Mouse (Mus musculus): Measurements from ENCODE around the gene Rpap3. TPM values are rescaled to one million over a fixed set of nuclear protein-coding genes. Genes with fewer than 3 reads are reported as not detected.

The Rpap3 gene
- polyA plus RNA-seq, 1 experiment from 2014 or later: 31.1 TPM

DNA sequence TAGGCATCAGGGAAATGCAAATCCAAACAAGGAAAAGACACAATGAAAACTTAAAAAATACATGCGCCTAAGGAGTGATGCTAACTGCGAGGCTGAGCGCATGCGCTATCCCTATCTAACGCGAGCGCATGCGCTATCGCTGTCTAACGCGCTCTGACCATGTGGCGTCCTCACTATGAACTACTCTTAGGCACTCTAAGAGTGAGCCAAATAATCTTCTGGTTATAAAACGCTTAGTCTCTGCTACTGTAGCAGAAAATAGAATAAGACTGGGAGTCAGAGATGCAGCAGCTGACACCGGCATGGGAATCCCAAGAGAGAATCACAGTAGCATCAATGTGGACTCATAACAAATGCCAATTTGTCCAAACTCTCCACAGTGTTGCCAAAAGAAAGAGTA, 48.2 kb downstream of the Rpap3 start:
- no peak for DNase-seq (ENCODE audit: low spot score)

DNA sequence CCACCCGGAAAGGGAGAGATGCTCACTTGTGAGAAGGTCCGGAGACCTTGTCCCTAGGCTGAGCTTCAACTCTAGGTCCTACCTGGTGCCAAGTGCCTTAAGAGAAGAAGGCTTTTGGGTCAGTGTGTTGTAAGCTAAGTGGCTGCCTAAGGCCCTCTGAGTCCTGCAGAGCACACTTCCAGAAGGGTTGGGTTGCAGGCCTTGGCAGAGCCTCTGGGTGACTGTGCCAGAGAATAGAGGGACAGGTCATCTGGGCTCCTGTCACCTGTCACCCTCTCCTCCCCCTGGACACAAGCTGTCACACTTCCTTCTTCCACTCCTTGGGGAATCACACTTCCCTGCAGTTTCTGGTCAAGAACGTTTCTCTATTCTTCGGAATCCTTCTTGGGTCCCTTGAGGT, 55.9 kb downstream of the Rpap3 start:
- no peak for DNase-seq (ENCODE audit: low spot score)

DNA sequence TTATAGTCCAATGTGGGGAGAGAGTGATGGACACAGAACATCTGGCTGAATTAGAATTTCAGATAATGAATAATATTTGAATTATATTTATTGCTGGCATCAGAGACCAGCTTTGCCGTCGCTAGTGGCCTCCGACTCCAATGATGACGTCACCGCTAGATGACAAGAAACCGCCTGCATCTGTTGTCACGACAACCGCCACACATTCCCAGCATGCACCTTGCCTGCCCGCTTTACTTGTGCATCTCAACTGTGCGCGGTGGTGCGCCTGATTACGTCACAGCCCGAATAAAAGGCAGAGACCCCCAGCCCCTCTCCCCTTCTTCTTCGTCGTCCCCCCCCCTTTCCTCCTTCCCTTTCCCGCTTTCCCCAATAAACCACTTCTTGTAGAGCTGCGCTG, 57.4 kb downstream of the Rpap3 start:
- no peak for DNase-seq (ENCODE audit: low spot score)

DNA sequence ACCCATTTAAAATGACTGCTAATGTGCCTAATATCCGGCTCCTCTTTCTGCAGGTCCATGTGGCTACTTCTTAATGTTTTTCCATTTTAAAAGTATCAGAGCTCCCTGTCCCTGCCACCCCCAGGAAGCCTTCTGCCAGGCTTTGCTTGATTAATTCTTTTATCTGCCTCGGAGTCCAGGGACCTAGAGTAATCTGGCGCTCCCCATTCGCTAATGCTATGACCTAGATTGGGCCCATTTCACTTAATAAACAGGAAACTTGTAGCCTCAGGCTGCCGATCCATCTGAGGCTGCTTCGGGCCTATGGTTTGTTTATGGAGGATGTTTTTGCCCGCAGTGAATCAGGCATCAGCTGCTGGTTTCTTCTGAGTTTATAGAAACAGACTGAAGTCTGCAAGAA, 59.2 kb downstream of the Rpap3 start:
- DNase-seq (ENCODE audit: low spot score): no peak

DNA sequence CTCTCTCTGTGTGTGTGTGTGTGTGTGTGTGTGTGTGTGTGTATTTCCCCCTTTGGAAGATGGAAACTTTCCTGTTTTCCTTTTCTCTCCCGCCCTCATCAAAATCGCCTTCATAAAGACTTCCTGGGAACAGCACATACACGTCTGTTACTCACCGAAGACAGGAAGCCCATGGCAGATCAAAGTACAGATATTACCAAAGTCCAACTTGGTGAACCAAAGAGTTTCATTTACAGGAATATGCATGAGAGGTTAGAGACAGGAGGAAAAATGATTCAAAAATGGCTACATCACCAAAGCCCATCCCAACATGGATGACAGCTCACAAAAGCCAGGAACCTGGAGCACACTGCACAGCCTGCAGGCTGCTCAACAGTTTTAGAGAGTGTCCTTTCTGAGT, 61.6 kb downstream of the Rpap3 start:
- no peak for DNase-seq (ENCODE audit: low spot score)

Other genes starting within 250 kb of the Rpap3 start
- 159 and 186 TPM in 2 replicates for gene Endou, start 25.5 kb upstream of the Rpap3 start, polyA plus RNA-seq (2015; fragmentation: Nextera tagmentation; extraction: Ambion mirVana)
- 61.7 and 72.6 TPM in 2 replicates for gene Rapgef3, start 62.1 kb upstream of the Rpap3 start, polyA plus RNA-seq (2015; fragmentation: Nextera tagmentation; extraction: Ambion mirVana)
- gene Slc48a1, start 72.7 kb upstream of the Rpap3 start, polyA plus RNA-seq (2015; fragmentation: Nextera tagmentation; extraction: Ambion mirVana): 44.5 and 48.3 TPM in 2 replicates
- gene Hdac7, start 138.7 kb upstream of the Rpap3 start, polyA plus RNA-seq (2015; fragmentation: Nextera tagmentation; extraction: Ambion mirVana): 111 and 122 TPM in 2 replicates
- 2.2 and 2.5 TPM in 2 replicates for gene Vdr, start 204.8 kb upstream of the Rpap3 start, polyA plus RNA-seq (2015; fragmentation: Nextera tagmentation; extraction: Ambion mirVana)